Mouse (Mus musculus) cerebellum, adult 11 months (tissue): ENCODE data around the gene Tbc1d22a.

Experiments
- DNase-seq: peaks from one replicate; pipeline ENCODE4 v3.0.0; 2022

The Tbc1d22a gene

GRCm38 (mm10) chr15:86342637-86343375 lies 128.5 kb downstream of the Tbc1d22a start:
- DNase-seq: no peak

GRCm38 (mm10) chr15:86344906-86345331 lies 130.7 kb downstream of the Tbc1d22a start:
- DNase-seq: no peak

GRCm38 (mm10) chr15:86345907-86346306 lies 131.6 kb downstream of the Tbc1d22a start:
- no peak for DNase-seq

GRCm38 (mm10) chr15:86346606-86347005 lies 132.3 kb downstream of the Tbc1d22a start:
- no peak for DNase-seq

GRCm38 (mm10) chr15:86354932-86355331 lies 140.7 kb downstream of the Tbc1d22a start:
- DNase-seq: no peak

GRCm38 (mm10) chr15:86355857-86356256 lies 141.6 kb downstream of the Tbc1d22a start:
- DNase-seq: no peak

GRCm38 (mm10) chr15:86360376-86360775 lies 146.1 kb downstream of the Tbc1d22a start:
- DNase-seq: no peak

- DNase-seq: peak; percentile 72
These were observed 148.3 kb downstream of the Tbc1d22a start for GRCm38 (mm10) chr15:86362306-86363150.

GRCm38 (mm10) chr15:86363841-86364295 lies 149.6 kb downstream of the Tbc1d22a start:
- DNase-seq: no peak

GRCm38 (mm10) chr15:86364948-86365658 lies 150.8 kb downstream of the Tbc1d22a start:
- DNase-seq: no peak

- no peak for DNase-seq
These were observed 152.5 kb downstream of the Tbc1d22a start for GRCm38 (mm10) chr15:86366726-86367125.

GRCm38 (mm10) chr15:86367247-86367646 lies 153.0 kb downstream of the Tbc1d22a start:
- DNase-seq: no peak

GRCm38 (mm10) chr15:86370846-86371245 lies 156.6 kb downstream of the Tbc1d22a start:
- DNase-seq: no peak

GRCm38 (mm10) chr15:86375262-86375661 lies 161.0 kb downstream of the Tbc1d22a start:
- no peak for DNase-seq

GRCm38 (mm10) chr15:86375860-86376394 lies 161.7 kb downstream of the Tbc1d22a start:
- DNase-seq: no peak

- DNase-seq: no peak
These were observed 169.0 kb downstream of the Tbc1d22a start for GRCm38 (mm10) chr15:86383278-86383677.

- DNase-seq: no peak
These were observed 171.2 kb downstream of the Tbc1d22a start for GRCm38 (mm10) chr15:86385436-86385835.

- no peak for DNase-seq
These were observed 172.1 kb downstream of the Tbc1d22a start for GRCm38 (mm10) chr15:86386325-86386724.

- DNase-seq: no peak
These were observed 174.3 kb downstream of the Tbc1d22a start for GRCm38 (mm10) chr15:86388597-86388996.

GRCm38 (mm10) chr15:86404866-86405265 lies 190.6 kb downstream of the Tbc1d22a start:
- no peak for DNase-seq

- DNase-seq: peak; percentile 57
These were observed 191.3 kb downstream of the Tbc1d22a start for GRCm38 (mm10) chr15:86405527-86405926.

GRCm38 (mm10) chr15:86409352-86409751 lies 195.1 kb downstream of the Tbc1d22a start:
- no peak for DNase-seq

GRCm38 (mm10) chr15:86411532-86412080 lies 197.3 kb downstream of the Tbc1d22a start:
- DNase-seq: no peak
